Mouse (Mus musculus): Measurements from ENCODE around the gene Rrp15.

Rrp15 gene

DNA sequence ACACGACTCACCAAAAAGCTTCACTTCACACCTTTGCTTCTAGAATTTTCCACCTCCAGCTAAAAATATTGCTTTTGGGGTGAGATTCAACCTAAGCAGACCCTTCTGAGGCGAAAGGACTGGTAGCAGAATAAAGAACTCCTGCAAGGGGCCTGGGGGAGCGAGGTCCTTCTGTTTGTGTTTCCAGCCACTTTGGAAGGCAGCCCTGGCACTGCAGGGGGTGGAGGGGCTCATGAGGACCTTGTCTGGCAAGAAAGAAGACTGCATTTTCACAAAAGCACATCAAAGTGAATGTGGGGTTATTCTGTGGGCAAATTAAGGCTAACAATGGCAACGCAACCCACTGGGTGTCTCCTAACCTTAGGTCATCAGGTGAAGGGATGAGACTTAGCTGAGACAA is 76.0 kb downstream of the Rrp15 start:
- no peak for DNase-seq (ENCODE audit: extremely low spot score, low spot score)
